Comparison of ENCODE assay signal across 10 mouse cellular contexts in genomic region chr12:34498751-34499626, GRCm38 (mm10).
DNase-seq lines count a peak whose midpoint lies in the region; ATAC-seq and TF ChIP-seq lines count a peak whose summit lies in the region.
"Had no signal": no experiment of that assay in that cellular context is flagged by ENCODE, and none has a peak within 500 bp of the region (broad histone marks: within the 10 kb centered on the region; RNA-seq: fewer than 3 reads in every experiment).

No protein-coding gene starts in this region.

- 35% methylated on average over 9 of the region's 9 CpGs for WGBS in heart, embryonic 15.5 days

- no peak for DNase-seq in layer of hippocampus, adult 2 months (ENCODE audit: low spot score in 2 of 2)
- DNase-seq in layer of hippocampus, postnatal 36 days = no peak
- no peak for DNase-seq in CH12.LX (ENCODE audit: extremely low read depth)
- DNase-seq in cerebellum, adult 18-20 months = no peak
- no peak for DNase-seq in adrenal gland, adult 8-10 months
- DNase-seq: lung, adult 2 months; spleen, adult 18-20 months had no signal

- no peak for TF ChIP-seq CTCF in layer of hippocampus, adult 2 months (conservative IDR thresholded peaks at IDR 0.05)
- no peak for TF ChIP-seq CTCF in CH12.LX (conservative IDR thresholded peaks at IDR 0.05 in 1 of 2, IDR thresholded peaks at IDR 0.05 in 1 of 2; ENCODE audit: low read depth in 2 of 2, low read length in 2 of 2)

- H3K9me3 ChIP-seq in CH12.LX (replicated peaks; ENCODE audit: low read length) = no peaks in the 10 kb centered on the region
- H3K9me3 ChIP-seq in heart, embryonic 15.5 days (replicated peaks) = no peaks in the 10 kb centered on the region
- H3K9me3 ChIP-seq: neural tube, embryonic 12.5 days had no signal

- TF ChIP-seq POLR2A in CH12.LX (IDR thresholded peaks at IDR 0.05; ENCODE audit: low read depth, low read length) = no peak

- H3K79me2 ChIP-seq in CH12.LX (replicated peaks; ENCODE audit: control insufficient read depth, extremely low read depth, insufficient read depth, poor library complexity, severe bottlenecking) = 0 out of 2 replicates have a peak, but pooled peaks cover 5% of the 10 kb centered on the region

- TF ChIP-seq EP300 in CH12.LX (IDR thresholded peaks at IDR 0.05; ENCODE audit: low read length) = no peak

- H3K9ac ChIP-seq in CH12.LX (ENCODE audit: insufficient read depth, low read depth) = peak overlapping the region; percentile 69
- H3K9ac ChIP-seq in heart, embryonic 15.5 days = peak overlapping the region; percentile 21; the same call in 1 of the 2 replicates
- H3K9ac ChIP-seq: neural tube, embryonic 12.5 days had no signal

- no peak for TF ChIP-seq RAD21 in CH12.LX (IDR thresholded peaks at IDR 0.05; ENCODE audit: low read depth, low read length)

- dilution Hi-C loops in CH12.LX (cut with MboI; ENCODE audit: extremely low pct_ligation_motif_present, extremely low pct_unique_long_range_greater_than_20kb, low sequenced_read_pairs) = no loop called here

- no peak for ATAC-seq in heart, embryonic 15.5 days (replicated peaks; ENCODE audit: insufficient number of reproducible peaks, insufficient read depth, low FRiP score, low read depth)

- H3K4me2 ChIP-seq in CH12.LX (ENCODE audit: insufficient read depth, low read depth, poor library complexity, severe bottlenecking) = peak overlapping the region; percentile 57
- peak overlapping the region; percentile 42 for H3K4me2 ChIP-seq in heart, embryonic 15.5 days
- H3K4me2 ChIP-seq: neural tube, embryonic 12.5 days had no signal

- in situ Hi-C loops in CH12.LX (cut with MboI; ENCODE audit: low pct_ligation_motif_present, low pct_unique_long_range_greater_than_20kb, low sequenced_read_pairs) = no loop called here

- peaks cover 0 to 10% of the 10 kb centered on the region in 2 experiments for H3K36me3 ChIP-seq in CH12.LX (replicated peaks in 1 of 2; ENCODE audit: control insufficient read depth in 1 of 2, insufficient read depth in 1 of 2, low read length in 1 of 2)
- no peaks in the 10 kb centered on the region for H3K36me3 ChIP-seq in heart, embryonic 15.5 days
- H3K36me3 ChIP-seq: neural tube, embryonic 12.5 days had no signal

- peaks cover 0 to 37% of the 10 kb centered on the region in 2 experiments; a peak in 3 of 4 replicates for H3K4me1 ChIP-seq in CH12.LX (ENCODE audit: control insufficient read depth in 1 of 2, insufficient read depth in 2 of 2)
- peaks cover 2% of the 10 kb centered on the region; the same call in 1 of the 2 replicates for H3K4me1 ChIP-seq in brown adipose tissue, adult 24 weeks (ENCODE audit: control insufficient read depth, insufficient read depth, insufficient read length, low read length)
- peaks cover 23% of the 10 kb centered on the region for H3K4me1 ChIP-seq in heart, embryonic 15.5 days (replicated peaks)
- H3K4me1 ChIP-seq: neural tube, embryonic 12.5 days had no signal

- peak overlapping the region; percentile 88 for H3K27ac ChIP-seq in layer of hippocampus, adult 2 months
- peak overlapping the region; percentile 83 for H3K27ac ChIP-seq in CH12.LX (ENCODE audit: insufficient read depth, low read depth)
- H3K27ac ChIP-seq in brown adipose tissue, adult 24 weeks (replicated peaks; ENCODE audit: low read depth, low read length) = 0 out of 2 replicates have a peak overlapping the region, but pooled peaks have one; percentile 9
- peak overlapping the region; percentile 81 for H3K27ac ChIP-seq in heart, embryonic 15.5 days
- H3K27ac ChIP-seq: neural tube, embryonic 12.5 days had no signal

- H3K4me3 ChIP-seq in layer of hippocampus, adult 2 months = no peak overlapping the region
- H3K4me3 ChIP-seq in CH12.LX (replicated peaks in 1 of 3; ENCODE audit: low read depth in 2 of 3, low read length in 2 of 3, poor library complexity in 1 of 3) = no peak overlapping the region
- H3K4me3 ChIP-seq in brown adipose tissue, adult 24 weeks (ENCODE audit: insufficient read depth, low read depth, low read length) = no peak overlapping the region
- H3K4me3 ChIP-seq in heart, embryonic 15.5 days = no peak overlapping the region; the same call in 1 of the 2 replicates
- H3K4me3 ChIP-seq: neural tube, embryonic 12.5 days had no signal

- H3K27me3 ChIP-seq in CH12.LX (replicated peaks) = no peaks in the 10 kb centered on the region
- H3K27me3 ChIP-seq in heart, embryonic 15.5 days = no peaks in the 10 kb centered on the region
- H3K27me3 ChIP-seq: neural tube, embryonic 12.5 days had no signal

TF ChIP-seq in CH12.LX, 34 proteins besides CTCF, POLR2A, EP300 and RAD21:
- TF ChIP-seq E2F4 (IDR thresholded peaks at IDR 0.05; ENCODE audit: insufficient replicate concordance, low read depth, low read length) (no peak), CHD2 (IDR thresholded peaks at IDR 0.05; ENCODE audit: low read length) (no peak), ZMIZ1 (IDR thresholded peaks at IDR 0.05; ENCODE audit: low read depth, low read length) (no peak)

Comparison
In these comparisons a context has a peak if more than half of its experiments do, and no peak if none do; other contexts are left out.
1. H3K27ac ChIP-seq: peak in every context shown above with its lines; median percentile 88 in layer of hippocampus, adult 2 months; 83 in CH12.LX; 81 in heart, embryonic 15.5 days; 9 in brown adipose tissue, adult 24 weeks.